Mouse (Mus musculus): Measurements from ENCODE around the gene Gtf2e1. TPM values are rescaled to one million over a fixed set of nuclear protein-coding genes. Genes with fewer than 3 reads are reported as not detected.
A peak's percentile ranks its signal among the peaks of the same experiment; 100 is the strongest.

The Gtf2e1 gene
- total RNA-seq, 2 experiments from 2014 or later, result 24.8 to 26.8 TPM

DNA sequence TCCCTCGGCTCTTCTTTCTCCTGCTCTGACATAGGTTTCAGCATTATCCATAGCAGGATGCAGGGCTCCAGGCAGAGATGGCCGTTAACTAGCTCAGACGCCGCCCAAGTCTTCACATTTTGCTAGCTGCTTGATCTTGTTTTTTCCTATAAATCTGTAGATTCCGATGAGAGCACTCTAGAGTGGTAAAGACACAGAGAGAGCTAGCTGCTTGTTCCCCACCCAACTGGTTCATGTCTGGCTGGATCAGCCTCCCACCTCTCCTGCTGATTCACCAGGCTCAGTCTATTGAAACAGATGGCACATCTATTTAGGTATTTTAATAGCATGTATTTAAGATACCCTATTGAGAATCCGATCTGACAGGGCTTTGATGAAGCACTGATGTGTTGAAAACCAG, 44.6 kb downstream of the Gtf2e1 start:
- DNase-seq, result no peak
- intact Hi-C loops (cut with DNase I), result loop anchor here (10.0 kb wide), 1 partner anchor 110 kb away; the partner anchor contains the start of gene Stxbp5l

DNA sequence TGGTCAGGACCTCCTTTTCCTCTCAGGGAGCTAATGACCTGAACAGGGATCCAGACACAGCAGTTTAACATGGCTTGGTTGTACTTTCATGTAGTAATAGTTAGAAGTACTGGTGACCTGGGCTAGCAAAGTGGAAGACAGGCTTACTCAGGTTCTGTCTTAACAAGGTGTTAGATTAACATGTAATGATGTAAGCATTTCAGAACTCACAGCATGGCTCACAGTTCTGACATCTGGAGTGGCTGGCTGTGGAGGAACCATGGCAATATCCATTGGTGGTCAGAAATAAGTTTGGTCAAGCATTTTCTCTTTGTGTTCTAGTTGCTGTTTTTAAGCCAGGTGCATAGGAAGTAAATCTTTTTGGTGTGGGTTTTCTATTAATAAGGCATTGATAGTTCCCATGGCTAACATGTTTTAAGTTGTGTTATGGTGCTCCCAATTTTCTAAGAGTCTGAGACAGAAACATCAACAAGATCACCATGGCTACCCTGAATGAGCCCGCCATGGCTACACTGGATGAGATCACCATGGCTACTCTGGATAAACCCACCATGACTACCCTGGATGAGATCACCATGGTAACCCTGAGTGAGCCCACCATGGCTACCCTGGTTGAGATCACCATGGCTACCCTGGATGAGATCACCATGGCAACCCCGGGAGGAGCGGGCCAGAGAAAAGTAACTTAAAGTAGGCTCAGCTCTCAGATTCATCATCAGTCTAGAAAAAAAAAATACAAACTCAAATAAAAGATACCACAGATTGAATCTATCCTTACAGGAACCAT, 52.6 kb downstream of the Gtf2e1 start:
- intact Hi-C loops (cut with DNase I), result no loop called here
- peak; percentile 48 for DNase-seq

DNA sequence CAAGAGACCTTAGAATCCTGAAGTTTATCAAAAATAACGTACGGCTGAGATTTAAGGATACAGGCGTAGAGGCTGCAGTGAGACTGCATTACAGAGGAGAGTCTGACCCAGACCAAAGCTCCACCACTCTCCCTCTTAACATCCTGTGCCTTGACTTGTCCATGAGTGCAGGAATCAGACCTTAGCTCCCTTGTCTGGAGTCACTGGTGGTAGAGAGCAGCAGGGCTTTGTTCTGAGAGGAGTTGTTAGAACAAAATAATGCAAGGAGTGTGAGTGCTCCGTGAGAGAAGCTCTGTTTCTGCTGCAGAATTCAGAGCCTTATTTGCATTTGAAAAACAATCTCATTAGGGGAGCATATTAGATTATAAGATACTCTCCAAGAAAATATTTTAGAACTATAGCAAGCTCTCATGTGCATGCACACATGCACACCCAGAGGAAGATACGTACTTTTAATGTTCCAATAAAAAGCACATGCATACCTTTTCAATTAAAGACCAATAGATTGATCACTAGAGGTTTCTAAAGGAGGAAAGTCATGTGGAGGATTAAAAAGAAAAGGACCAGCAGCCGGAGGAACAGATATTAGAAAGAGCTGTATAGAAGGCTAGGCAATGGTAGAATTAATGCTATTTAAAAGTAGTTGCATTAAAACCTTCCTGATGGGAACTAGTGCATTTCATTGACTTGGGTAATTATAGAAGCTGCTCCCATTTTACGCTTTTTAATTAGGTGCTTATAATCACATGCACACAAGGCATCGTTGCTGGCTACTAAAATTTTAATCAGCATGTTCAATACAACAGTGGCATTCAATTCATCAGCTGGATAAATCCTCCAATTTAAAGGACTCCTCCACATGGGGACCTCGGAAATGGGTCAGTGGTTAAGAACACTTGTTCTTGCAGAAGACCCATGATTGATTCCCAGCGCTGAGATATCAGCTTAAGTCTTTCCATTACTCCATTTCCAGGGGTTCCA, 61.0 kb downstream of the Gtf2e1 start:
- intact Hi-C loops (cut with DNase I), result no loop called here
- DNase-seq, result no peak

DNA sequence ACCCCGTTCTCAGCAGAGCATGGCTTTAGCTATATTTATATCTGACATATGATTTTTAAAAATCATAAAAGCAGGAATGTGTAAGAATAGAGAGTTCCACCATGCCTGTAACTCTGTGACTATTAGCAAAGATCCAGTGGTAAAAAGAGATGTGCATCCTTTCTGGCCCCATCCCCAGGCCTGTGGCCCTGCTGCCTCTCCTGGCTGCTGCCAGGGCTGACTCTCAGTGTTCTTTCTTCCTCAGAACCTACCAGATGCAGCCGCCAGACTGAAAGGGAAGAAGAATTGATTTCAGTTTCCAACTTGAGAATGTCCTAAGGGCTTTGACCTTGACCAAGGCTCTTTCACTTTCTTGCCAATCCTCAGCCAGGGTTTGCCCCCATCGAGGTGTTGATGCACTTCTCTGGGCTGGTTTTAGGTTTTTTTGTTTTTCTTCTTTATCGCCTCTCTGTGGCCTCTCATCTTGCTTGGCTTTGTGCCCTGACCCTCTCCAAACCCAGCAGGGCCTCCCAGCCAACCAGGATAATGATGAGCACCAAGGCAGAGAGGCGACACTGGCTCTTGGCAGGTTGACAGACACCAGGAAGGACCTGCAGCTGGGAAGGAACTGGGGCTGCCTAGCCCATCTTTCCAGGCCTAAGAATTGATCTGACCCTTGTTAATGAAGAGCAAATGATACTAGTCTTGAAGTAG, 66.8 kb downstream of the Gtf2e1 start:
- DNase-seq, result peak; percentile 86
- intact Hi-C loops (cut with DNase I), result no loop called here

DNA sequence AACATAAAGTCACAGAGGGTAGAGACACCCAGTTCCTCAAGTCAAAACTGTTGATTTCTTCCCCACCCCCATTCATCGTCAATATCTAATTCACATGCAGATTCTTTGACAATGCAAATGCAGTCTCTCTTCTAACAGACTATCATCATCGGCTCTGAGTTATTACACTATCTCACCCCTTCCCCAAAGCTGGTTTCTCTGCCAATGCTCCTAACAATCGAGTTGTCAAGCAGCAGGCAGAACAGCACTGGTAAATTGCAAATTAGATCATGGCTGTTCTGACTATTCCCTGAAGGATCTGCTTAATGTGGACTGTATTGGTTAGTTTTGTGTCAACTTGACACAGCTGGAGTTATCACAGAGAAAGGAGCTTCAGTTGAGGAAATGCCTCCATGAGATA, 70.0 kb downstream of the Gtf2e1 start:
- no peak for DNase-seq
- intact Hi-C loops (cut with DNase I), result no loop called here

DNA sequence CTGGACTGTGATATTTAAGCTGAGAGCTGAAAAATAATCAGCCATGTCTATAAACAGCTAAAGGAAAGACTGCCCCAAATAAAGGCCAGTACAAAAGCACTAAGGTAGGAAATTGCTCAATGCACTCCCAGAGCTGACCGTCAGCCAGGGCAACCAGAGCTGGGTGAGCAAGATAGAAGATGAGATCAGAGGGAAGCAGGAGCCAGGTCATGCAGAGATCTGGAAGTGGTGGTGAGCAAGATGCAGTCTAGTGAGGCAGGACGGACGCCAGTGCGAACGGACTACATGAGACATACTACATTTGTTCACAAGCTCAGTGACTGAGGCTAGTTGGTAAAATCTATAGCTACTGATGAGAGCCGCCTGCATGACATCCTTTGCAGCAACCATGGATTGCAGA, 75.6 kb downstream of the Gtf2e1 start:
- peak; percentile 29 for DNase-seq
- intact Hi-C loops (cut with DNase I), result no loop called here

DNA sequence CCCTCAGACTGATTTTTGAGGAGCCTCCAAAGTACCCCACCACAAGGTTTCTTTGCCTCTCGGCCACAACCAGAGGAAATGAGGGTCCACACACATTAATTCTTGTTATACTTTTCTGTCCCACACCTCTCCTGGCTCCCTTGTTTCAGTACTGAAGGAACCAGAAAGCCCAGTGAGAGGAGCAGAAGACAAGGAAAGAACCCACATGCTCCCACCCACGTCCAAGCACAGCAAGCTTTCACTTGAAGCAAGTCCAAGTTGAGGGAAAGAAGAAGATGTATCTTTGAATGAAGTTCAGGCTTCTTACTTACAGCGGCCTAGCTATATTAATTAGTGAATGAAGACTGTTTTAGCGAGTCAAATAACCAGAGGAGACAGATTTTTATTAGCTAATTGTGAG, 76.7 kb downstream of the Gtf2e1 start:
- no peak for DNase-seq
- intact Hi-C loops (cut with DNase I), result no loop called here

DNA sequence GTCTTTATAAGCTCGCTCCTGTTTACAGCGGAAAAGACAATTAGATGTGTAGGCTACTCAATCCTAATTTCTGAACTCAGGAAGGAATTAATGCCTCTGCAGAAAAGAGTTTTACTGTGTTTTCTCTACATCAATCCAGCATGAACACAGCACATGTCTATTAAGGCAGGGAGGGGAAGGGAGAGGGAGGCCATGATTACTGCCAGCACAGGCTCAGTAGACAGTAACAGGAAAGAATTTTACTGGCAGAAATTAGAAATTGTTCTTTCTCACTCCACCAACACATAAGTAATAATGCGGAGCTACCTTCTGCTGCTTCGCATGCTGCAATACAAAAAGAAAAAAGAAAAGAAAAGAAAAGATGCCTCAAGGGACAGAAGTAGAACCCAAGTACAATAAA, 78.0 kb downstream of the Gtf2e1 start:
- no peak for DNase-seq
- intact Hi-C loops (cut with DNase I), result no loop called here

Other genes starting within 250 kb of the Gtf2e1 start
- 10 to 100 TPM; 32.9 to 37.9 TPM for gene Stxbp5l, start 154.8 kb downstream of the Gtf2e1 start, total RNA-seq (2021)
- gene Rabl3, start 96 bp upstream of the Gtf2e1 start, total RNA-seq (2021), result 1 to 10 TPM; 7.9 to 9.3 TPM
- not detected for gene Hgd, start 40.4 kb upstream of the Gtf2e1 start, total RNA-seq (2021)
- gene Ndufb4, start 114.7 kb upstream of the Gtf2e1 start, total RNA-seq (2021), result 10 to 100 TPM; 64.8 to 76.0 TPM
- gene Fstl1, start 237.1 kb upstream of the Gtf2e1 start, total RNA-seq (2021), result 10 to 100 TPM; 66.2 to 75.2 TPM